Mouse (Mus musculus) heart, embryonic 10.5 days (tissue): ENCODE measurements around the gene Pdpr. TPM values are rescaled to one million over a fixed set of nuclear protein-coding genes. Genes with fewer than 3 reads are reported as not detected.
A peak's percentile ranks its signal among the peaks of the same experiment; 100 is the strongest.
"Not testable (repeated sequence)": the region's sequence is repeated elsewhere in the genome, so short reads cannot be mapped to it uniquely, and the experiment has no call there.

Experiments
- DNase-seq: peaks from one replicate; pipeline ENCODE4 v3.0.0-alpha.2; 2017; ENCODE audit warnings: low spot score
- H3K27ac ChIP-seq: fragments of 300-500 bp; sonication (generic); 2 replicates; pipeline ENCODE4 v1.5.1; 2016; ENCODE audit warnings: mild to moderate bottlenecking
- H3K27me3 ChIP-seq: fragments of 300-500 bp; sonication (generic); 2 replicates; pipeline ENCODE4 v1.6.1; 2016; ENCODE audit warnings: mild to moderate bottlenecking; ENCODE audit not compliant: poor library complexity, insufficient read depth, severe bottlenecking
- H3K36me3 ChIP-seq: fragments of 300-500 bp; sonication (generic); 2 replicates; pipeline ENCODE4 v1.6.1; 2016; ENCODE audit warnings: mild to moderate bottlenecking, moderate library complexity
- H3K4me1 ChIP-seq: fragments of 300-500 bp; sonication (generic); 2 replicates; pipeline ENCODE4 v1.6.1; 2016; ENCODE audit warnings: mild to moderate bottlenecking
- H3K4me3 ChIP-seq: fragments of 300-500 bp; sonication (generic); 2 replicates; pipeline ENCODE4 v1.5.1; 2016; ENCODE audit warnings: mild to moderate bottlenecking, moderate library complexity
- H3K9me3 ChIP-seq: fragments of 300-500 bp; sonication (generic); 2 replicates; pipeline ENCODE4 v1.6.1; 2016; ENCODE audit warnings: mild to moderate bottlenecking, moderate library complexity
- WGBS: fragments of 180-500 bp; shearing (Covaris S2); methylation state at CpG from one replicate; pipeline ENCODE4 v1.1.7; 2016; 5-methylcytosine and 5-hydroxymethylcytosine counted together
- polyA plus RNA-seq: library from polyadenylated mRNA; unstranded; fragments of >200 nt; fragmentation: Nextera tagmentation; extraction: Ambion mirVana; gene quantifications from 2 replicates; pipeline ENCODE4 v1.2.1, GENCODE M21; 2016

The Pdpr gene
- polyA plus RNA-seq, 1 experiment from 2014 or later, result 8.1 TPM

DNA sequence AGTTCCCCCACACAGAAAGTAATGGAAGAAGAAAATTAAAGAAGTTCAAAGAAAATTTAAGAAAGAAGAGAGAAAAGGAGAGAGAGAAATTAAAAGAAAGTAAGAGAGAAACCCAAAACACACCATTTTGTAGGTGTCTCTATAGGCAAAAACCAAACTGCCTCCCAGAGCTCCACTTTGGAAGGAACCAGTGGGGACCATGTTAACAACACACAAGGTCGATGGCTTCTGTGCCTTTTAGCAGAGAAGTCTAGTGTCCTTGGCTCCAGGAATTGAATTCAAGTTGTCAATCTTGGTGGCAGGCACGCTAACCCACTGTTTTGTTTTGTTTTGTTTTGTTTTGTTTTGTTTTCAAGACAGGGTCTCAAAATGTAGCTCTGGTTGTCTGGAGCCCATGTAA lies 31.5 kb upstream of the Pdpr start:
- WGBS, result 52% methylated on average over 2 of the region's 2 CpGs

DNA sequence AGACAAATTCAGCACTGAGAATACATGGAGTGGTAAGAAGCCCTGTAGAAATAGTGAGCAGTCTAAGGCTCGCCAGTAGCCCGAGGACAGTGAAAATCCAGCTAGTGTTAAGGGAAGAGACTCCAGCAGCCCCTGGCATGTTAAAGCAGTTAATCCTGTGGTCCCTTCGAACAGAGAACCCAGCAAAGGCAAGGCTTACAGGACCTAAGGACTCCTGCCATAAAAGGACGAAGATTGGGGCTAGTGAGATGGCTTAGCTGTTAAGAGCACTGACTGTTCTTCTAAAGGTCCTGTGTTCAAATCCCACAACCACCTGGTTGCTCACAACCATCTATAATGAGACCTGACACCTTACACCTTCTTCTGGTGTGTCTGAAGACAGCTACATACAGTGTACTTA lies 28.1 kb upstream of the Pdpr start:
- Histone ChIP-seq H3K27me3 (peaks cover 13% of the 10 kb centered on the region; the same call in 1 of the 2 replicates), H3K9me3 (no peaks in the 10 kb centered on the region), H3K4me3 (no peak overlapping the region), H3K4me1 (peaks cover 4% of the 10 kb centered on the region), H3K36me3 (no peaks in the 10 kb centered on the region), H3K27ac (no peak overlapping the region)
- WGBS, result 59% methylated on average over 4 of the region's 4 CpGs
- no peak for DNase-seq

More for the DNA sequence above, 31.5 kb upstream of the Pdpr start:
- H3K4me1 ChIP-seq, result peaks cover 28% of the 10 kb centered on the region
- H3K4me3 ChIP-seq, result peak overlapping the region; percentile 74
- DNase-seq, result no peak
- peaks cover 5% of the 10 kb centered on the region for H3K36me3 ChIP-seq
- peaks cover 8% of the 10 kb centered on the region; the same call in 1 of the 2 replicates for H3K27me3 ChIP-seq
- no peak overlapping the region for H3K27ac ChIP-seq
- no peaks in the 10 kb centered on the region for H3K9me3 ChIP-seq

DNA sequence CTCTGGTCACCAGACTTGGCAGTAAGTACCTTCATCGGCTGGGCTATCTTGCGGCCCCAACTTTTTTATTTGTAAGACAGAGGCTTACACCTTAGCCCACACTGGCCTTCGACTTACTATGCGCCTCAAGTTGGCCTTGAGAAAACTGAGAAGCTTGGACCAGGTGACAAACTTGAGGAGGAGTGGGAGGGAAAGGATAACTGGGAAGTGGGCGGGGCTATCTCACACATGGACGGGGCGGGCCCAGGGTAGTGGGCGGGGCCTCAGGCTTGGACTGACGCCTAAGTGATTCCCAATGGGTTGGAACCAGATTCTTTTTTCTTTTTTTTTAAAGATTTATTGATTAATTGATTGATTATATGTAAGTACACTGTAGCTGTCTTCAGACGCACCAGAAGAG lies 27.0 kb upstream of the Pdpr start:
- Histone ChIP-seq H3K4me3 (no peak overlapping the region), H3K27ac (no peak overlapping the region), H3K36me3 (no peaks in the 10 kb centered on the region), H3K27me3 (peaks cover 17% of the 10 kb centered on the region; the same call in 1 of the 2 replicates), H3K9me3 (no peaks in the 10 kb centered on the region), H3K4me1 (no peaks in the 10 kb centered on the region)
- no peak for DNase-seq
- WGBS, result 21% methylated on average over 10 of the region's 10 CpGs

DNA sequence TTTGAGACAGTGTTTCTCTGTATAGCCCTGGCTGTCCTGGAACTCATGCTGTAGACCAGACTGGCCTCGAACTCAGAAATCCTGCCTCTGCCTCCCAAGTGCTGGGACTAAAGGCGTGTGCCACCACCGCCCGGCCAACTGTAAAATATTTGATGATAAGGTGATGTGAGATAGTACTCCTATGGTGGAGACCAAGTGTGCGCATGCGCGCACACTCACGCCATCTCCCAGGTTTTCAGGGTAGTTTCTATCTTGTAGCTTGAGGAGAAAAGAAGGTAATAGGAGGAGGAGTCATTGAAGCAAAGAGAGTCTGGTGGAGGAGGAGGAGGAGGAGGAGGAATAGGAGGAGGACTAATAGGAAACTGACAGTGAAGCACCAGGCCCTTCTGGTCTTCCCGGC lies 25.8 kb upstream of the Pdpr start:
- H3K27ac ChIP-seq, H3K4me1 ChIP-seq, H3K4me3 ChIP-seq, H3K36me3 ChIP-seq, H3K9me3 ChIP-seq, DNase-seq: not testable (repeated sequence)
- peaks cover 18% of the 10 kb centered on the region; the same call in 1 of the 2 replicates for H3K27me3 ChIP-seq
- WGBS, result 89% methylated on average over 9 of the region's 9 CpGs

DNA sequence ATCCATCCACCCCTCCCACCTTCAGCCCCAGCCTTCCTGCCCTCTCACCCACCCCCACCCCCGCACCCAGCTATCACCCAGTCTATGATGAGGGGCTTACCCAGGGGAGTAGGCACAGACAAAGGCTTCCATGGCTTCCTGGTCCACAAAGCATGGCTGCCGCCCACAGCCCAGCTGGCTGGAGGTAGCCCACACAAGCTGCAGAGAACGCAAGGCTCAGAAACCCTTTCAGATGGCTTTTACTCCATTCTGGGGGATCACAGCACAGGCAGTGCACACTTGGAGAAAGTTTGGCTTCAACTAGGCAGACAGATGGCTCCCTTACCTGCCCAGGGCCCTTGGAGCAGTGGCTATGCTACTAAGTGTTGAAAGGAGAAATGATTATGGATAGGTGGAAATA lies 18.5 kb upstream of the Pdpr start:
- DNase-seq, result no peak
- no peaks in the 10 kb centered on the region for H3K36me3 ChIP-seq
- no peak overlapping the region for H3K4me3 ChIP-seq
- H3K9me3 ChIP-seq, result no peaks in the 10 kb centered on the region
- 78% methylated on average over 3 of the region's 3 CpGs for WGBS
- H3K4me1 ChIP-seq, result peaks cover 9% of the 10 kb centered on the region
- no peak overlapping the region for H3K27ac ChIP-seq
- H3K27me3 ChIP-seq, result peaks cover 12% of the 10 kb centered on the region; the same call in 1 of the 2 replicates

DNA sequence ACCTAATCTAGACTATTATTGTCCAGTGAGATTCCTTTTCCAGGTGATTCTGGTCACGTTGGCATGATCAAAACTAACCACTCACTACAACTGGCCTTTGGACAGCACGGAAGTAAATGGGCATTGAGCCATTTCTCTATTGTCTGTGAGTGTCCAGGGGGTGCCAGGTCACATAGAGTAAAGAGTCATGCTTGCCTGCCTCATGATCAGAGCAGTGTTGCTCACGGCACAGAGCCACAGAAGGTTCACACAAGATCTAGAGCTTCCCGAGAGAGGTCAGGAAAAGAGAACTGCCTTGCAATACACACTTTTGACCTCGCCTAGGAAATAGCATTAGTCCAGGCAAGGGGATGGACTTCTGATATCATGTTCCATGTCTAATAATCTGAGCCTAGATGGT lies 15.0 kb upstream of the Pdpr start:
- DNase-seq, result no peak
- peaks cover 16% of the 10 kb centered on the region; the same call in 1 of the 2 replicates for H3K27me3 ChIP-seq
- H3K4me1 ChIP-seq, result peaks cover 15% of the 10 kb centered on the region
- H3K9me3 ChIP-seq, result no peaks in the 10 kb centered on the region
- no peak overlapping the region for H3K27ac ChIP-seq
- H3K4me3 ChIP-seq, result no peak overlapping the region
- WGBS, result 69% methylated on average over 5 of the region's 5 CpGs
- no peaks in the 10 kb centered on the region for H3K36me3 ChIP-seq

DNA sequence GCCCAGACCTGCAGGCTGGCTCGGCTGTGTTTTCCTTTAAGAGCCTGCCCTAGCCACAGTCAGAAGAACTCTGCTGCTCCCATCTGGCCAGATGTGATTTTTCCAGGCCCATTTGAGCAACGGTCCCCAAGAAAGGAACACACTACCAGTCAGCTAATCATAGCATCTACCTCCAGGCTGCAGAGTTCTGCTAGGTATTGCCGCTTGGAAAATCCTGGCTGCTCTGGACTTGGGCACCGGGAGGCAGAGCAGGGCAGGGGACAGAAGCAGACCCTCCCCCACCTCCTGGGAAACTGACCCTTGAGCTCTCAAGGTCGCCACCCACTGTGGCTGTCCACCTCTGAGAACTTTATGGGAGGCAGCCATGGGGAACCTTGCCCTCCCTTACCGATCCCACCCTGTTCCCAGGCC lies 14.6 kb upstream of the Pdpr start:
- H3K4me1 ChIP-seq, result peaks cover 15% of the 10 kb centered on the region
- no peaks in the 10 kb centered on the region for H3K36me3 ChIP-seq
- no peak overlapping the region for H3K27ac ChIP-seq
- no peak overlapping the region for H3K4me3 ChIP-seq
- H3K27me3 ChIP-seq, result peaks cover 16% of the 10 kb centered on the region; the same call in 1 of the 2 replicates
- 35% methylated on average over 6 of the region's 6 CpGs for WGBS
- no peak for DNase-seq
- H3K9me3 ChIP-seq, result no peaks in the 10 kb centered on the region

DNA sequence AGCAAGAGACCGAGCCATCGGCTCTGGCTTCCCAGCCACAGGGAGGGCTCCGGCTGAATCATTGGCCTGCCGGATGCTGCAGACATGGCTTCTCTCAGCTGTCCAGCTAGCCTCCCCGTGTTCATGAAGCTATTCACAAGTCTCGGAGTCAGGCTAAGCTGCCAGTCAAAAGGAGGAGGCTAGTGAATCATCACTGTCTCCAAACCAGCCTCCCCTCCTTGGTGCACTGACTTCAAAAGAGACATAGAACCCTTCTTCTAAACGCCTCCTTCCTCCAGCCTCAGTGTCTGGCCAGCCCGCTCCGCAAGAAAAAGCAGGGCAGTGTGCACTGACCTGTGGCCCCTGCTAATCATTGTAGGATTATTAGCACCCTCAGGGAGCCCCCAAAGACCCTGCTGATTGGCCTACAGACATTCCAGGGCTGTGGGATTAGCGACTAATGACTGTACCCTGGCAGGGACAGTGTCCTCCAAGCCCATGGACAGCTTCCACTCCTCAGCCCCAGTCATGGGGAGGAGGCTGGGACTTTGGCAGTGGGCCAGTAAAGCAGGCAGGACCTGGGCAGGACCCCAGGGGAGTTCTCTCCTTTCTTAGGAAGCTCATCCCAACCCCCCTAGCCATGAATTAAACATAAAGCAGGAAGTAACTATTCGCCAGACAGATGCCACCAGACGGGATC lies 12.7 kb upstream of the Pdpr start:
- 64% methylated on average over 12 of the region's 12 CpGs for WGBS
- Histone ChIP-seq H3K27ac (no peak overlapping the region), H3K9me3 (no peaks in the 10 kb centered on the region), H3K4me3 (no peak overlapping the region), H3K4me1 (peaks cover 15% of the 10 kb centered on the region), H3K36me3 (no peaks in the 10 kb centered on the region), H3K27me3 (peaks cover 16% of the 10 kb centered on the region; the same call in 1 of the 2 replicates)
- peak; percentile 55 for DNase-seq

DNA sequence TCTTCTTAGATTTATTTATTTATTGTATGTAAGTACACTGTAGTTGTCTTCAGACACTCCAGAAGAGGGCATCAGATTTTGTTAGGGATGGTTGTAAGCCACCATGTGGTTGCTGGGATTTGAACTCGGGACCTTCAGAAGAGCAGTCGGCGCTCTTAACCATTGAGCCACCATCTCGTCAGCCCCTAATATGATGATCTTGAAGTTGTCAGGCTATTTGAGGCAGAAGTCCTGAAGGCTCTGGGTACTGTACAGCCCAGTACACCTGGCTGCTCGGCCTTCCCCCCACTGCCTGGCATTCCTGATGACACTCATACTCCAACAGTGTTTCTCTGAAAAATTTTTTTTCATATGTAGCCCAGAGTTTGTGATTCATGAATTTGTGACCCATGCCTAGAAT lies 10.5 kb upstream of the Pdpr start:
- DNase-seq, H3K9me3 ChIP-seq, H3K27ac ChIP-seq, H3K36me3 ChIP-seq, H3K4me3 ChIP-seq: not testable (repeated sequence)
- 86% methylated on average over 5 of the region's 5 CpGs for WGBS
- Histone ChIP-seq H3K27me3 (peaks cover 16% of the 10 kb centered on the region; the same call in 1 of the 2 replicates), H3K4me1 (peaks cover 15% of the 10 kb centered on the region)

DNA sequence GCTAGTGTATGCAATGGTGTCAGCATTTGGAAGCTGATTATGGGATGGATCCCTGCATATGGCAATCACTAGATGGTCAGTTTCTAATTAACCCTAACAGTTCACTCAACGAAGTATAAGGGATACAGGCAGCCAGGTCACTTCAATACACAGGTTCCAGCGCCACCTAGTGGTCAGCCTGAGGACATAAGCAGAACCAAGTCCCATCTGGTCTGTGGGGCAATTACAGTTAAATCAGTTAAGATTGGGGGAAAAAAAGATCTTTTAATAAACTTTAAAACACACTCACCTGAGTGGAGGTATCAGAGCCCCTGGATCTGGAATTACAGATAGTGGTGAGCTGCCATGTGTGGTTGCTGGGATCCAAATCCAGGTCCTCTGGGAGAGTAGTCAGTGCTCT lies 4.3 kb upstream of the Pdpr start:
- Histone ChIP-seq H3K36me3 (no peaks in the 10 kb centered on the region), H3K27me3 (no peaks in the 10 kb centered on the region), H3K4me1 (peaks cover 5% of the 10 kb centered on the region; the same call in 1 of the 2 replicates), H3K4me3 (no peak overlapping the region), H3K27ac (no peak overlapping the region), H3K9me3 (no peaks in the 10 kb centered on the region)
- 3% methylated on average over 2 of the region's 2 CpGs for WGBS
- DNase-seq, result peak; percentile 90

DNA sequence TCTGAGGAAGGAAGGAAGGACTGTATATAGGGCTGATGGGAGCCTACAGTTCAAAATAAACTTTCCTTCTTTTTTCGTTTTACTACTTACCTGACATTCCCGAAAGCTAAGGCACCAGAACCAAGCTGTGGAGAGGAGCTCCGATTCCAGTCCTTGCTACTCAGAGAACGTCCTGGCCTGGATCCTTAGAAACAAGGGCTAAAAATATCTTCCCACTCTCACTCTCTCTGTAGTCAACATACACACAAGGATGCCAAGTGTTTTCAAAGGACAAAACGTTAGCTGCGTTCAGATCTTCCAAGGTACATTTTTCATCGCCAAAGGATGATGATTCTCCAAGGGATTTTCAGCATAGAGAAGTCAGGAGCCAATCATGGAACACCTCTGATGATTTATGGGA lies 2.7 kb upstream of the Pdpr start:
- Histone ChIP-seq H3K4me1 (peaks cover 17% of the 10 kb centered on the region; the same call in 1 of the 2 replicates), H3K9me3 (no peaks in the 10 kb centered on the region), H3K4me3 (no peak overlapping the region), H3K27me3 (no peaks in the 10 kb centered on the region), H3K27ac (no peak overlapping the region), H3K36me3 (no peaks in the 10 kb centered on the region)
- 63% methylated on average over 7 of the region's 7 CpGs for WGBS
- DNase-seq, result no peak

DNA sequence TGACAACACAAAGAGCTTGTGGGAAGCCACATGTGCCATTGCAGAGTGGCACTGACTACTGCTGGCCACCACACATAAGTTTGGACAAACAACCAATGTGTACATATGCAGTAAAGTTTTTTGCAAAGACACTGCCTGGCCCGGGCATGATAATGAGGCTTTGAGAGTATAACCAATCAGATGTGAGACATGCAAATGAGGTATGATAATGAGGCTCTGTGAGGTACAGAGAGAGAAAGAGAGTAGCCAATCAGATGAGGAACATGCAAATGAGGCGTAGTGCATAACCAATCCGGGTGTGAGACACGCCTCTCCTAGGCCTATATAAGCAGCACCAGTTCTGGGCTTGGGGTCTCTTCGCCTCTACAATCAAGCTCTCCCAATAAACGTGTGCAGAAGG lies 2.1 kb upstream of the Pdpr start, which contains the start of gene Clec18a:
Clec18a (minus strand) TSS at position 101 of the 400 bp plus-strand sequence.
- not testable (repeated sequence) for H3K36me3 ChIP-seq, H3K9me3 ChIP-seq, DNase-seq, H3K27me3 ChIP-seq, H3K4me3 ChIP-seq, H3K27ac ChIP-seq
- WGBS, result 77% methylated on average over 6 of the region's 6 CpGs
- H3K4me1 ChIP-seq, result peaks cover 17% of the 10 kb centered on the region; the same call in 1 of the 2 replicates

DNA sequence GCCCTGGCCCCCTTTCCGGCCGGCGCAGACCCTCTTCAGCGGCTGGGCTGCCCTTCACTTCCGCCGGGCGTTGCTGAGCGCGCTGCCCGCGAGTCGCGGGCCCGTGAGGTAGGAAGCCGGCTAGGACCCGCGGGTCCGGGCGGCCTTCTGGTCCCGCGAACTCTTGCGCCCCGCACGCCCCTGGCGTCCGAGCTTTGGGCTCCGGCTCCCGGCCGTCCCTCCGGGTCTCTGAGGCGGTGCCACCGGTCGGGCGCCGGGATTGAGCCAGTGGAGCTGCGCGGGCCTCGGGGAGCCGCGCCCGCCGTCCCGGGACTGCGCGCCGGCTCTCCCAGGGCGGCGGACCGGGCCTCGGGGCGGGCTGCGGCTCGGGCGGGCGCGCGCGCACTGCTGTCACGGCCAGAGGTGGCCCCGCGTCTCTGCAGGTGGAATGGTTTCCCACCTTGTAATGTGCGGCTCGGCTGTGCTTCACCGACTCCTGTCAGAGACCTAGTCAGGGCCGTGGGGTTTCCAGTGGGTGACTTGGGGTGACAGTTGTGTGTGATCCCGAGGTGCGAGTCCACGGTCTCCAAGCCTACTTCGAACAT lies 381 bp downstream of the Pdpr start:
- H3K36me3 ChIP-seq, H3K27me3 ChIP-seq, DNase-seq, H3K9me3 ChIP-seq: not testable (repeated sequence)
- peak overlapping the region; percentile 72 for H3K4me3 ChIP-seq
- peak overlapping the region; percentile 78 for H3K27ac ChIP-seq
- WGBS, result 1% methylated on average over 69 of the region's 69 CpGs
- peaks cover 17% of the 10 kb centered on the region; the same call in 1 of the 2 replicates for H3K4me1 ChIP-seq
